Mouse (Mus musculus) hindbrain, embryonic 16.5 days (tissue): ENCODE data around the gene Gli2. TPM values are rescaled to one million over a fixed set of nuclear protein-coding genes. Genes with fewer than 3 reads are reported as not detected.

Experiments used
- ATAC-seq: fragments of 200-750 bp; cut with Nextera tagmentation; 2 replicates; pipeline ENCODE4 v1.8.0; 2017; ENCODE audit warnings: moderate TSS enrichment, moderate library complexity
- H3K27ac ChIP-seq: fragments of 300-500 bp; sonication (generic); 2 replicates; pipeline ENCODE4 v1.5.1; 2014; ENCODE audit warnings: low read depth, mild to moderate bottlenecking, control low read depth, low read length, moderate library complexity
- H3K27me3 ChIP-seq: fragments of 300-500 bp; sonication (generic); replicated peaks from 2 replicates; pipeline ENCODE4 v1.6.1; 2014; ENCODE audit warnings: low read length; ENCODE audit not compliant: control insufficient read depth, insufficient read depth
- H3K36me3 ChIP-seq: fragments of 300-500 bp; sonication (generic); 2 replicates; pipeline ENCODE4 v1.6.1; 2014; ENCODE audit warnings: mild to moderate bottlenecking, low read length, moderate library complexity, mixed read lengths; ENCODE audit not compliant: control insufficient read depth, insufficient read depth
- H3K4me1 ChIP-seq: fragments of 300-500 bp; sonication (generic); 2 replicates; pipeline ENCODE4 v1.6.1; 2014; ENCODE audit warnings: low read depth, low read length; ENCODE audit not compliant: control insufficient read depth, insufficient read depth
- H3K4me2 ChIP-seq: fragments of 300-500 bp; sonication (generic); 2 replicates; pipeline ENCODE4 v1.6.1; 2014; ENCODE audit warnings: mild to moderate bottlenecking, low read length, control low read depth, moderate library complexity
- H3K4me3 ChIP-seq: fragments of 300-500 bp; sonication (generic); 2 replicates; pipeline ENCODE4 v1.5.1; 2014; ENCODE audit warnings: mild to moderate bottlenecking, low read length, control low read depth, moderate library complexity
- H3K9ac ChIP-seq: fragments of 300-500 bp; sonication (generic); 2 replicates; pipeline ENCODE4 v1.6.1; 2014; ENCODE audit warnings: low read depth, mild to moderate bottlenecking, control low read depth, low read length, moderate library complexity
- H3K9me3 ChIP-seq: fragments of 300-500 bp; sonication (generic); 2 replicates; pipeline ENCODE4 v1.6.1; 2014; ENCODE audit warnings: mild to moderate bottlenecking, low read length, moderate library complexity; ENCODE audit not compliant: control insufficient read depth
- WGBS: fragments of 180-500 bp; shearing (Covaris S2); extraction: QIAGEN DNeasy Blood & Tissue Kit; methylation state at CpG from one replicate; pipeline ENCODE4 v1.1.7; 2014; 5-methylcytosine and 5-hydroxymethylcytosine counted together
- polyA plus RNA-seq: library from polyadenylated mRNA; unstranded; fragments of >200 nt; fragmentation: Nextera tagmentation; extraction: Ambion mirVana; gene quantifications from 2 replicates; pipeline ENCODE4 v1.2.1, GENCODE M21; 2015

Gene Gli2
- polyA plus RNA-seq, 1 experiment from 2014 or later, result 1.8 TPM

DNA sequence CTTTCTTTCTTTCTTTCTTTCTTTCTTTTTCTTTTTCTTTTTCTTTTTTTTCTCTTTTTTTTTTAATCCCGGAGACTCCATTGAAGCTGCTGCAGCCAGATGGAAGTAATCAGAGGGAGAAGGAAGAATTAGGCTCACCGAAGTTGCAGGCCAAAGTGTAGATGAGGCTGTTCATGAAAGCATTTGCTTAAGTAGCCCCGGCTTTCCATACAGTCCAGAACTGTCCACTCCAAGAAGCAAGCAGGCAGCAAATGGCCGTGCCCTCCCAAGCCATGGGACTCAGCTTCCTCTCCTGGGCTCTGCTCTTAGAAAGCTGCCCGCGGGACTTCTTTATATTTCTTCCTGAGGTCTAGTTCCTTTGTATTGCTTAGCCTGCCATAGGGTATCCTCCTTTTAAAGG is 1.0 kb upstream of the Gli2 start:
- Histone ChIP-seq H3K27me3 (peaks cover 4% of the 10 kb centered on the region), H3K4me2 (peak overlapping the region; percentile 82), H3K36me3 (no peaks in the 10 kb centered on the region), H3K4me1 (peaks cover 32% of the 10 kb centered on the region), H3K27ac (no peak overlapping the region), H3K9me3 (no peaks in the 10 kb centered on the region), H3K4me3 (peak overlapping the region; percentile 52), H3K9ac (no peak overlapping the region)
- ATAC-seq, result no peak
- 17% methylated on average over 6 of the region's 6 CpGs for WGBS

- H3K4me2 ChIP-seq, result peak overlapping the region; percentile 82
- WGBS, result 1% methylated on average over 22 of the region's 25 CpGs
- no peaks in the 10 kb centered on the region for H3K36me3 ChIP-seq
- H3K9ac ChIP-seq, result peak overlapping the region; percentile 61
- peaks cover 33% of the 10 kb centered on the region for H3K4me1 ChIP-seq
- ATAC-seq, result 0 out of 2 replicates have a peak, but pooled peaks have one; percentile 1
- H3K9me3 ChIP-seq, result no peaks in the 10 kb centered on the region
- H3K4me3 ChIP-seq, result peak overlapping the region; percentile 52
- peaks cover 4% of the 10 kb centered on the region for H3K27me3 ChIP-seq
- peak overlapping the region; percentile 55 for H3K27ac ChIP-seq
These were observed 494 bp upstream of the Gli2 start for GRCm38 (mm10) chr1:119053872-119054354.

DNA sequence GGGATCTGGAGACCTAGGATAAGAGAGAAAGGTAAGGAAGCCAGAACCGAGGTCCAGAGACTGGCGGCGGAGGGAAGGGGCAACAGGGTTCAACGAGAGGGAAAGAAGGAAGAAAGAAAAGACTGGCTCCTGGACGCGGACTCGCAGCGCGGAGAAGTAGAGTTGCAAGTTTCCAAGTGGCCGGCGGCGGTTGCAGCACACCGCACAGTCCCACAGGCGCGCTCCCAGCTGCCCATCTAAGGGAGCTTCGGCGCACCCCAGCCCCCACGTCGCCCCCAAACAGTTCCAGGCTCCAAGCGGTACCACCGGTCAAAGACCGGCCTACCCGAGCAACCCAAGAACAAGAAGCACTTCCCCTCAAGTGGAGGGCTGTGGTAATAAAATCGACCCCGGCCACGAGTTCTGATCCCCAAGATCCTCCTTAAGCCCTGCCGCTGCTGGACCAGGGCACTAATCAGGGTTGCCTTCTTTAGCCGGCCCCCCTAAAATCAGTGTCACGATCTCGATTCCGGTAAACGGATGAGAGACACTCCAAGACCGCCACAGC is 715 bp downstream of the Gli2 start:
- peaks cover 4% of the 10 kb centered on the region for H3K27me3 ChIP-seq
- no peak for ATAC-seq
- peak overlapping the region; percentile 75 for H3K27ac ChIP-seq
- H3K4me2 ChIP-seq, result peak overlapping the region; percentile 82
- peak overlapping the region; percentile 52 for H3K4me3 ChIP-seq
- no peaks in the 10 kb centered on the region for H3K9me3 ChIP-seq
- H3K4me1 ChIP-seq, result peaks cover 42% of the 10 kb centered on the region
- under 1% methylated on average over 30 of the region's 33 CpGs for WGBS
- no peaks in the 10 kb centered on the region for H3K36me3 ChIP-seq
- H3K9ac ChIP-seq, result peak overlapping the region; percentile 61

DNA sequence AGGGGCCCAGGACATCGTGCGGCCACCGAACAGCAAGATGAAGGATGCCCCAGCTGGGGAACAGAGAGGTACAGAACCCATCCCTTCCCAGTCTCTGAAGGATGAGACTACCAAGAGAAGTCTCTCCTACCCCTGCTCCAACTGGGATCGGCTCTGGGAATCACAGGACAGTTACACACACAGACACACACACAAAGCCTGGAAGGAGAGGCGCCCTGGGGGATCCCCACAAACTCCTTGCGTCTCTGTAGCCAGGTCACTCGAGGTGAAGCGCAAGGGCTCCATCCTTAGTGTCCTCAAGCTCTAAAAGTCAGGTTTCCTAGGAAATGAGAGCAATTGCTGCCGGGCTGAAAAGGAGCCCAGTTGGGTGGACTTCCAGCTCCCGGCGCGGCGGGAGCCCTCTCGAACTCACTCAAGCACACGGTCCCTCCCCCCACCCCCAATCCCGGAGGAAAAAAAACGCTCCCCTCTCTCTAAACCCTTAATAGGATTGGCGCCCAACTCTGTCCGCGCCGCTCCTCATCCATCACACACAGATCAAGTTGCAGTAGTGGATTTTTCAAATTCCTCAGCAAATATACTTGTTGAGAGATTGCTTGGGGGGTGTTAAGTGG is 1.4 kb downstream of the Gli2 start:
- peaks cover 4% of the 10 kb centered on the region for H3K27me3 ChIP-seq
- 1% methylated on average over 21 of the region's 21 CpGs for WGBS
- no peak for ATAC-seq
- no peaks in the 10 kb centered on the region for H3K9me3 ChIP-seq
- H3K9ac ChIP-seq, result peak overlapping the region; percentile 61
- H3K27ac ChIP-seq, result peak overlapping the region; percentile 75
- H3K4me2 ChIP-seq, result peak overlapping the region; percentile 82
- peak overlapping the region; percentile 52 for H3K4me3 ChIP-seq
- no peaks in the 10 kb centered on the region for H3K36me3 ChIP-seq
- H3K4me1 ChIP-seq, result peaks cover 46% of the 10 kb centered on the region

DNA sequence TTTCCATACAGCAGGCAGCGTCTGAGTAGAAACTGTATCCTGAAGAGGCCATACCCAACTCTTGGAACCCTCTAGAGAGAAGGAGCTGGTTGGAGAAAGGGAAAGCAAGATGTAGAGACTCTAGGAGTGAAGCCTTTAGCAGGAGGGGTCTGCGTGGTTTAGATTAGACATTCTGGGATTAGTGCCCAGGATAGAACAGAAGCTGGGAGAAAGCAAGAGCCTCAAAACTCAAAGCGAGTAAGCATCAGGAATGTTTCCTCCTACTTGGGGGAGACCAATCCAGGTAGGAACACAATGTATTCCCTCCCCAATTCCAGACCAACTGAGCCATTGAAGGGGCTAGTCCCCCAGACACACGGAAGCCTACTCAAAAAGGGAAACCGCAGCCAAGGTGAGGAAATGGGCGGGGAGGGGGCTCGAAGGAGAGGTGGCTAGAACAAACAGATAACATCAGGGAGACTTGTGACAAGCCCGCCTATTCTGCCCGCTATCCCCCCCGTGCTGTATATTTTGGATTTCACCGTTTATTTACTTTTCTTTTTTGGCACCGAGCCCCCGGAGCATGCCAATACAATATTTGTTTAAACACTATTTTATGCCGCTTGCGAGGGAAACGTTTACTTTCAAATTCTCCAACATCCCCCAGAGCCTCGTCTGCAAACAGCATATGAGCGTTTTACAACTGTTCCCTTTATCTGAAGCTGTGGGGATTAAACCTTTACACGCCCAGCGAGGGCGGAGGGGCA is 2.1 kb downstream of the Gli2 start:
- no peak overlapping the region for H3K27ac ChIP-seq
- H3K9me3 ChIP-seq, result no peaks in the 10 kb centered on the region
- H3K4me2 ChIP-seq, result peak overlapping the region; percentile 82
- peaks cover 46% of the 10 kb centered on the region for H3K4me1 ChIP-seq
- ATAC-seq, result no peak
- no peak overlapping the region; the same call in 1 of the 2 replicates for H3K9ac ChIP-seq
- H3K27me3 ChIP-seq, result peaks cover 4% of the 10 kb centered on the region
- 8% methylated on average over 21 of the region's 21 CpGs for WGBS
- H3K36me3 ChIP-seq, result no peaks in the 10 kb centered on the region
- peak overlapping the region; percentile 52 for H3K4me3 ChIP-seq

- peak; percentile 21; the same call in 1 of the 2 replicates for ATAC-seq
- no peak overlapping the region for H3K4me2 ChIP-seq
These were observed 3.4 kb downstream of the Gli2 start for GRCm38 (mm10) chr1:119049812-119050615.

DNA sequence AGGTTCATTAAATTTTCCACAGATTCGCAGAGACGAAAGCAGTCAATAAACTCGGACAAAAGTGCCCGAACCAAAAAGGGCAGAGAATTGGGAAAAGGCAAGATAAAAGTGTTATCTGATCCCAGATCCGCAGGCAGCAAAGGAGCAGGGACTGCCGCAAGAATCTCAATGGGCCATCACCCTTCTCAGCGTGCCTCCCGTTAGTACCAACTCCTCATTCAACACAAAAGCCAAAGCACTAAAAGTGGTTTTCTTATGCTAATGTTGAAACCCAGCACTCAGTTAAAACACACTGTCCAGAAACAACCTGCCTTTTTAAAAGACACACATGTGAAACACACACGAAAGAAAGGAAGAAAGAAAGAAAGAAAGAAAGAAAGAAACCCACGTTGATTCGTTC is 4.4 kb downstream of the Gli2 start:
- Histone ChIP-seq H3K9ac (no peak overlapping the region; the same call in 1 of the 2 replicates), H3K9me3 (no peaks in the 10 kb centered on the region), H3K4me2 (peak overlapping the region; percentile 92), H3K27ac (no peak overlapping the region), H3K36me3 (no peaks in the 10 kb centered on the region), H3K4me1 (peaks cover 43% of the 10 kb centered on the region), H3K27me3 (peaks cover 4% of the 10 kb centered on the region), H3K4me3 (no peak overlapping the region)
- WGBS, result 6% methylated on average over 11 of the region's 11 CpGs
- no peak for ATAC-seq

More at GRCm38 (mm10) chr1:119049812-119050615, 3.4 kb downstream of the Gli2 start:
- Histone ChIP-seq H3K27me3 (peaks cover 4% of the 10 kb centered on the region), H3K9ac (no peak overlapping the region), H3K27ac (peak overlapping the region; percentile 77; the same call in 1 of the 2 replicates), H3K36me3 (no peaks in the 10 kb centered on the region), H3K4me3 (no peak overlapping the region), H3K9me3 (no peaks in the 10 kb centered on the region), H3K4me1 (peaks cover 46% of the 10 kb centered on the region)
- WGBS, result 16% methylated on average over 10 of the region's 10 CpGs

DNA sequence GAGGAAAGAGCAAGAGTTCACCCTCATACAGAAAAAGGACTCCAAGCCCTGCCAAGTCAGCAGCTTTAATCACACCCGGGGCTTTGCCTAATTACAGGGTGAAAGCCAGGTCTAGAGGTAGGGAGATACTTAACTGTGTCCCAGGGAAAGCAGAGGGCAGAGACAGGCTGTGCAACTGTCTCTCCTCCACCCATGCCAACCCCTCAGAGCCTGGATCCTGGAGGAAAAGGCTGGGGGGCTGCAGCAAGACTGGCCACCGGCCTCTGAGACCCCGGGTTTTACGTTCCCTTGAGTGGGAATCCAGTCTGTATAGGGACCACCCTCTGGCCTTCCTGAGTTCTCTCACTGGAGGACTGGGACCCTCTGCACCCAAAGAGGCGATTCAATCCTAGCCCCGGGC is 4.9 kb downstream of the Gli2 start:
- no peaks in the 10 kb centered on the region for H3K36me3 ChIP-seq
- WGBS, result 4% methylated on average over 6 of the region's 6 CpGs
- H3K9ac ChIP-seq, result peak overlapping the region; percentile 41; the same call in 1 of the 2 replicates
- H3K27me3 ChIP-seq, result peaks cover 4% of the 10 kb centered on the region
- H3K9me3 ChIP-seq, result no peaks in the 10 kb centered on the region
- no peak; the same call in 1 of the 2 replicates for ATAC-seq
- H3K4me2 ChIP-seq, result peak overlapping the region; percentile 92
- H3K4me1 ChIP-seq, result peaks cover 39% of the 10 kb centered on the region
- H3K4me3 ChIP-seq, result peak overlapping the region; percentile 60
- H3K27ac ChIP-seq, result no peak overlapping the region
